Mouse (Mus musculus): ENCODE measurements around the gene Dip2b.
A peak's percentile ranks its signal among the peaks of the same experiment; 100 is the strongest.

The Dip2b gene

DNA sequence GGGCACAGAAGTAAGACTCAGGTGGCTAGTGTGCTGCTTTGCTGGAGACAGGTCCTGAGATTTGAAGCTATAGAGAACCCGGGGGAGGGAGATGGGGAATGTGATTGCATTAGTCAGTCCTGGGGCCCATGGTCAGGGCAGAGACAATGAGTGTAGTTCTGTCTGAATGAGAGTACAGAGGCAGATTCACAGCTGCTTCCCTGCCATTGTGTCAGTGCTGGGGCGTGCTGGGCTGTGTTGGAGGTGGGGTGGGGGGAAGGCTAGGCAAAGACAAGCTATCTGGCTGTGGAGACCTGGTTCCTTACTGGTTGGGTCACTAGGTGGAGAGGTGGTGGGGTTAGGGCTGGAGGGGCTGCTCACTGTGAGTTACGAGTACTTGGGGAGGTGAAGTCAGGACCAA lies 14.3 kb downstream of the Dip2b start:
- DNase-seq, result no peak

GRCm38 (mm10) chr15:100056397-100056908 lies 18.0 kb downstream of the Dip2b start:
- DNase-seq, result no peak

GRCm38 (mm10) chr15:100057698-100058097 lies 19.2 kb downstream of the Dip2b start:
- no peak for DNase-seq

DNA sequence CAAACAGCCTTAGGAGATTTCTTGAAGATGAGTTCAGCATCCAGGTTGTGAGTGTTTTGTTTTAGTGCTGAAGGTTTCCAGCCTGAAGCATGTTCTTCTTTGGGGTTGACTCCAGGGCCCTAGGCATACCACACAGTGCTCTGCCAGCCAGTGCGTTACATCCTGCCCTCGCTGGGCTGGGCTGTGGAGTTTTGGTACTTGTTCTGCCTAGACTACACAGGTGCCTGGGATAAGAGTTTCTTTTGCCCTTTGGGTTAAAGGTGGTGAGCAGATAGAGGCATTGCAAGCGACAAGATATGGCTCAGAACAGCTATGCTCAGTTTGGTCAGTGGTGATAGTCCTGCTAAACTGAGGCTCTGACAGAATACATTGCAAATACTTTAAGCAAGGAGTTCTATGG lies 19.7 kb downstream of the Dip2b start:
- DNase-seq, result no peak

DNA sequence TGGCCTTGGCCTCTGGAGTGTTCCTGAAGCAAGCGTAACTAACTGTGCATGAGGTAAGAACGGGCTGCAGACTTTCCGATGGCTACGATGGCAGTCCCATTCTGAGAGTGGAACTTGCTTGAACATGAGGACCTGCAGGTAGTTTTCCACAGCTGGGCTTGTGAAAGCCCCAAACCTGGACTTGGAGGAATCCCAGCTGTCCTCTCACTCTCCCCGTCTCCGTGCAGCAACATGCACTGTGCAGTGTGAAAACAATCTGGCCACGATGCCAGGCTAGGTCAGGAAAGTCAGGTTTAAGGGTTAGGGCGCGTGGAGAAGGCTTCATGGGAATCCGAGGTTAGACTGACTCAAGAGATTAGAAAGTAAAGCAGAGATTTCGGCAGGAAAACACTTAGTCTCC lies 20.4 kb downstream of the Dip2b start:
- DNase-seq, result no peak

DNA sequence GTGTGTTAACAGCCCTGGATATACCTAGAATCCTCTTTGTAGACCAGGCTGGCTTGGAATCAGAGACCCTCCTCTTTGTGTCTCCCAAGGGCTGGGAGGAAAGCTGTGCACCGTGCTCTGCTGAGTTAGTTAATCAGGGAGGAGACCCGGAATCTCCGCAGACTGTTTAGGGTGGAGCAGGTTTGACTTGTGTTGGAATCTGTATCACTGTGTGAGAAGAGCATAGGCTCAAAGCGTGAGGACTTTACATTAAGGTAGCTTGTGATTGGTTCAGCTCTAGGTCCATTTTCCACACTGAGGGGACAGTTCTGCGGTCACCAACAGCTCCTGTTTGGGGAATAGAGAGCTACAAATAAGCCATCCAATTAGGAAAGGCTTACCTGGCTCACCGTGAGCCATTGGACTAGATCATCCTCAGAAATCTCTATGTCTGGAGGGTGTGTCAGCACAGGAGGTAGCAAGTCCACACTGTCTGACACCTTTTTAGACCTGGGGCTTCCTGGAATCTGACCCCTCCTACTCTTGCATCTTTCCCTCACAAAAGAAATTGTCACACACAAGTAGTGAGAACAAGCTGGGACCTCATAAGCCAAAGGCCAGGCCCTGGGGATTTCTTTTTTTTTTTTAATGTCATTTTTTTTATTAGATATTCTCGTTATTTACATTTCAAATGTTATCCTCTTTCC lies 21.3 kb downstream of the Dip2b start:
- DNase-seq, result no peak

DNA sequence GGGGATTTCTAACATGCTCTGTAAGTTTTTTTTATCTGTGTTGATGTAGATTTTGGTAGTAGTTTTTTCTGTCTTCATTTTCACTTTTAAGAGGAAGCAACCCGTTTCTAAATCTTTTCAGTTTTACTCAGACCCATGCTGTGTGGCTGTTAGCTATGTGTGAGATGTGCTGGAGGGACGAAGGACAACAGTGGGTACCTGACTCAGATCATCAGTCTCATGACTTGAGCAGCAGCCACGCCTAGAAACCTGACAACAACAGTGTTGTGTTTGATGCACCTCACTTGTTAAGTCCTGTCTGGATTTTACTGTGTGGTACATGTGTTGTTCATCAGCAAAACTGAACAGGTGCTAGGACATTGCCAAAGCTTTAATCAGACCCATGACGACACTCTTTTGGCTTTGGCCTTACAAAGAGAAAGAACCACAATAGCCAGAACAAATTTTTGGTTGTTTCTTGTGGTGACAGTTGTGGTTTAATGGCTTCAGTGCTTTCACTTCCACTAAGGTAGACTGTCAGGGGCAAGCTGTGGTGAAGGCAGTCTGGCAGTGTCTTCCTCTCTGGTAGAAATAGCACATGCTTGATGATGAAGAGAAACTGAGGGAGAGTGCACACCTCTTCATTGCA lies 22.2 kb downstream of the Dip2b start:
- no peak for DNase-seq

GRCm38 (mm10) chr15:100061377-100061776 lies 22.9 kb downstream of the Dip2b start:
- no peak for DNase-seq

DNA sequence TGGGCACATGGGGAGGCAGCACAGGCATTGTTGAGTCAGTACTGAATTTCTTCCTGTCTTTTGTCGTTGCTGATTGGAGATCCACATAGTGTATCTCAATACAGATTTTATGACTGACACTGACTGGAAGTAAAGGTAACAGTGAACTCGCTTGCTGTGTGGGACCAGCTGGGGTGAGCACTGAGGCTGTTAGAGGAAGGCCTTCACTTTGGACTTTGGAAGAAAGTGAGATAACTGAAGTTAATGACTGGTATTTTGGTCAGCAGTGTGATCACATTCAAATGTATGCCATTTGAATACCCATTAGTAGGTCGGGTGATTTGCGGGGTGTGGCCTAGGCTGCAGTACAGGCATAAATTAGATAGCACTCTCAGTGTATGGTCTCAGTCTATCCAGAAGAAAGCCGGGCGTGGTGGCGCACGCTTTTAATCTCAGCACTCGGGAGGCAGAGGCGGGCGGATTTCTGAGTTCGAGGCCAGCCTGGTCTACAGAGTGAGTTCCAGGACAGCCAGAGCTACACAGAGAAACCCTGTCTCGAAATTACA lies 24.8 kb downstream of the Dip2b start:
- no peak for DNase-seq

GRCm38 (mm10) chr15:100066702-100067101 lies 28.2 kb downstream of the Dip2b start:
- DNase-seq, result no peak

DNA sequence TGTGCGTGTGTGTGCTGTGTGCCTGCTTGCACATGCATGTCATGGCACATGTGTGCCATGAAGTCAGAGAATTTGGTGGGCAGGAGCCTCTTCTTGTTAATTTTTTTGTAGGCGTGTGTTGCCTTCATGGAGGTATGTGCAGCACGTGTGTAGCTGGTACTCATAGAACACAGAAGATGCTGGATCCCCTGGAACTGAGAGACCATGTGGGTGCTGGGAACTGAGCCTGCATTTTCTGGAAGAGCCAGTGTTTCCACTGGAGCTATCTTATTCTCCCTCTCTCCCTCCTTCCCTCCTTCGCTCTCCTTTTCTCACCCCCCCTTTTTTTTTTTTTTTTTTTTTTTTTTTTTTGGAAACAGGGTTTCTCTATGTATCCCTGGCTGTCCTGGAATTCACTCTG lies 30.6 kb downstream of the Dip2b start:
- DNase-seq, result no peak

DNA sequence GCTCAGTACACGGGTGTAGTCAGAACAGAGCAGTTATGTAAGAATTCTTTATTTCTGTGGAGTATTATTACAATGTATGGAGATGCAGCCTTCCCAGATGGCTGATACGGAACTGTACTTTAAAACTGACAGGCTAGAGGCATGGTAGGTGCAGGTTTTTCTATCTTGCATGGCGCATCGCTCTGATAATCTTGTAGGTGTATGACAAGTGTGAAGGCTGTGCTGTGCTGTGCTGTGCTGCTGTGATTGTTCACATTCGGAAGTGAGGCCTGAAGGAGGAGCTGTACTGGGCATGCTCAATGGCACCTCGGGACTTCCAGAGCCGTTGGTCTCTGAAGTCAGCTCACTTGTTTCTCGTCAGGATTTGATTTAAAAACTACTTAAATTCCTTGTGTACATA lies 31.6 kb downstream of the Dip2b start:
- no peak for DNase-seq

DNA sequence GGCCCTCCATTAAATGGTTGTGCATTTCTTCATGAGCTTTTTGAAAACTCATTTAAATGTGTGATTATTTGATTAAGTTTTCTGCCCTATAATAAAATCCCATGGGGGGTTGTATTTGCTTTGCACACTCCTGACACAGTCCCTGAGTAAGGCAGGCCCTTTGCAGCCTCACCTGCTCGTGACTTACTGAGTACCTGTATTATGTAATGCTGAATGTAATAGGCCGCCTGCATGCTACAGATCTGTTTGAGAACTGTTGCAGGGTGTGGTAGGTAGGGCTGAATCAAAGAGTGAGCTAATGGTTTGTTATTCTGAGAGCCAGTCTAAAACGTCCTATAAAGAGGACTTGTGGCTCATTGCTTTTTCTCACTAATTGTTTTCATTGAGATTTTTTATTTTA lies 33.4 kb downstream of the Dip2b start:
- no peak for DNase-seq

DNA sequence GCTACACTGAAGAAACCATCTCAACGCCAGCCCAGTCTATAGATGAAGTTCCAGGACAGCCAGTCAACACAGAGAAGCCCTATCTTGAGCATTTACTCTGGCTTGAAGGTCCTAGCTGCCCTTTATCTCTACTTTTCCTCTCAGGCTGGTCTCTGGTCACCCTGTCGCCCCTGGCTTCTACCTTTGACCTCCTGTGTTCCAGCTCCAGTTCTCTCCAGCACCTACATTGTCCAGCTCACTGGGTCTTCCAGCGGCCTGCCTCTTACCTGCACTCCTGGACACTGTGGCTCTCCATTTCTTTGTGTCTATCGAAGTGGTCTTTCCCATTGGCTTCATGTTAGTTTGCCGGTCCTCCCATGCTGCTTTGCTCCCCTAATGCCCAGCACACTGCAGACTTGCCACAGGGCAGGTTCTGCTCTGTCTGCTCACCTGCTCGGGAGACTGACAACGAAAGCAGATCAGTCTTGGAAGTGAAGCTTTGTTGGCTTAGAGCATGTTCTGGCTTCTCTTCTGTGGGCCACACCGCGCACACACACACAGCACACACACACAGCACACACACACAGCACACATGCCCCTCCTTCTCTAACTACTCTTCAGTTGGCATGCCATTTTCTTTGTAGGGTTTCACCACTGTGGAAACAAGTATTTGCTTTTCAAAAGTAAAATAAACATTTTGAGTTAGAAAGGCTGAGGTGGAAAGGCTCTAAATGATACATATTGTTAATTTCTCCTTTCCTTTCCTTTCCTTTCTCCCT lies 35.4 kb downstream of the Dip2b start:
- no peak for DNase-seq

DNA sequence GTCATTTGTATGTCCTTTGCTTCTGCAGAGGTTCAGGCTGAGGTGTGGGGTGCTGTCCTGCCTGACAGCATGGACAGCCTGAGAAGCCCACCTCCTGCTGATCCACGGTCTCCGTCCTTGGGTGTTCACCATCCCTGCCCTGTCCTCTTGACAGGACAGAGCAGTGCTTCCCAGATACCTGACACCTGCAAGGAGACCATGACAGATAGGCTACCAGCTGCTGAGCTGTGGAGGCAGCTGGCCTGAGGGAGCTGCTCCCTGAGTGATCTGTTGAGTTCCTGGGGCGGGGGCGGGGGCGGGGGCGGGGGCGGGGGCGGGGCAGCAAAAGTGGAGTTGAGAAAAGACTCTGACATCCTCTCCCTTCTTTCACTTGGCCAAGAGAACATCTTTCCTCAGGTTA lies 36.3 kb downstream of the Dip2b start:
- DNase-seq, result no peak

DNA sequence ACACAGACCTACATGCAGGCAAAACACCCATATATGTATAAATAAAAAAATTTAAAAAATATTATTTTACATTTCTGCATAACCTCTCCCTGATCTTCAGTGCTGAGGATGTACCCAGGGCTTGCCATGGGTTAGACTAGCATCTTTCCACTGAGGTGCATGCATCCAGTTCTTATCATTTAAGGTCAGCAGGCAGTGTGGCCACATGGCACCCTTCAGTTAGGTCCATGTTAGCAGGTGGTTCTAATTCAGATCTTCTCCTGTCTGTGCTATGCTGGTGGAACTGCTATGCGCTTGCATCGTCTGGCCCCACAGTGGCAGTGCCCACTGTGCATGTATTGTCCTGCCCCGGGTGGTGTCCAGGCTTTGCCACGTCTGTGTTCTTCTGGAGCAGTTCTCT lies 37.9 kb downstream of the Dip2b start:
- DNase-seq, result peak in 1 of 2 experiments; percentile 29

- DNase-seq, result peak; percentile 17 to 28
Measured at GRCm38 (mm10) chr15:100080833-100081477, 42.5 kb downstream of the Dip2b start.

GRCm38 (mm10) chr15:100081478-100081998 lies 43.1 kb downstream of the Dip2b start:
- peak; percentile 29 to 38 for DNase-seq

DNA sequence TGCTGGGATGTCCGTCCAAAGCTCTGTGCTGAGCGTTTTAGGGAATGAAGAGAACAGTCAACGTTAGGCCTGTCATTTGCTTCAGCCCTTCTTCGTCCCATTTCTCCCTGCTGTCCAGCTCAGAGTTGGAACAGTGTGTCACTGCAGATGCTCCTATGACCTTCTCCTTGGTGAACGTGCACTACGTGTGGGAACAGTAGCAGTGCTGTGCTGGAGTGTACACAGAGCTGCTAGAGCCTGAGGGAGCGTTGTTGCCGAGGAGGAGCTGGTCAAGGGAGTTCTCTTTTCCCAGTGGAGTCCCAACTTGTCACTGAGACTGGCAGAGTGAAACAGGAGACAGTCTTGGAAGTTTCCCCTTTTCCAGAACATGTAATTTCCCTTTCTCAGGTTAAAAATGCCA lies 43.6 kb downstream of the Dip2b start:
- DNase-seq, result peak in 1 of 2 experiments; percentile 26

DNA sequence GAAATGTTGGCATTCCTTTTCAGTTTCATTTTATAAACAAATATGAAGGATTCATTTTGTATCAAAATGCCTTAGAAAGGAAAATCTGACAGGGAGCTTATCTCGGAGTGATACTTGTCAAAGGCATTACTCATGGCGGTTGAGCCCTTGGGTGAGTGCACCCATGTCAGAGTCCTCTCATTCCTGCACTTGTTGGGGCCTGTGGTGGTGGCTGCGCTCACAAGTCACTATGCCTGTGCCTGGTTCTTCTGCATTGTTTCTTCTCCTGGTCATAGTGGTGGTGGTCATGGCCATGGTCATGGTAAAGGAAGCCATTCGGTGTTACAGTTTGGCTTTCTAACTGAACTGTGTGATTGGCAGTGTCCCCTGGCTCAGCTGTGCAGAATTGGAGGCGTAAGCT lies 44.3 kb downstream of the Dip2b start:
- DNase-seq, result no peak

DNA sequence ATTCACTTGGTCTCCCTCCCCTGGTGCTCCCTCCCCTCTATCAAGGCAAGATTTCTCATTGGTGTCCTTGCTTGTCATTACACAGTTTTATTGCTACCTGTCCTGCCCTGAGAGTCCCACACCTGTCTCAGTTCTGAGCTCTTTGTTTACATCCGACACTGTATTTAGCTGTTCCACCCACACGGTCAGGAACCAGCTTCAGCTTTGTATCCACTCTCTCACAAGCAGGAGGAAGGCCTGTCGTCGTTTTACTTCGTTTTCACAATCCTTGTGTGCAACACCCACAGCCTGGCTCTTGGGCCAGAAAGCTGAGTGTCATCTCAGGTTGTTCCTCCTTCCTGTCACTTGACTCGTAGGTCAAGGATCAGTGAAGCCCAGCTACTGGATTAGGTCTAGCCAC lies 45.4 kb downstream of the Dip2b start:
- DNase-seq, result no peak

- no peak for DNase-seq
Measured at GRCm38 (mm10) chr15:100084882-100085281, 46.4 kb downstream of the Dip2b start.

- no peak for DNase-seq
Measured at GRCm38 (mm10) chr15:100088021-100088420, 49.6 kb downstream of the Dip2b start.

Data from cerebellum, postnatal 10 days (tissue).